Mouse (Mus musculus) E14TG2a.4 (cell line): ENCODE measurements around the gene Gria4.

ENCODE experiments used
- CTCF ChIP-seq: conservative IDR thresholded peaks from 2 replicates; pipeline ENCODE4 v1.5.1; 2014; ENCODE audit warnings: low read length
- NANOG ChIP-seq: IDR thresholded peaks from 2 replicates; pipeline ENCODE4 v1.6.1; 2014; ENCODE audit warnings: borderline replicate concordance, low read length, mixed read lengths

DNA sequence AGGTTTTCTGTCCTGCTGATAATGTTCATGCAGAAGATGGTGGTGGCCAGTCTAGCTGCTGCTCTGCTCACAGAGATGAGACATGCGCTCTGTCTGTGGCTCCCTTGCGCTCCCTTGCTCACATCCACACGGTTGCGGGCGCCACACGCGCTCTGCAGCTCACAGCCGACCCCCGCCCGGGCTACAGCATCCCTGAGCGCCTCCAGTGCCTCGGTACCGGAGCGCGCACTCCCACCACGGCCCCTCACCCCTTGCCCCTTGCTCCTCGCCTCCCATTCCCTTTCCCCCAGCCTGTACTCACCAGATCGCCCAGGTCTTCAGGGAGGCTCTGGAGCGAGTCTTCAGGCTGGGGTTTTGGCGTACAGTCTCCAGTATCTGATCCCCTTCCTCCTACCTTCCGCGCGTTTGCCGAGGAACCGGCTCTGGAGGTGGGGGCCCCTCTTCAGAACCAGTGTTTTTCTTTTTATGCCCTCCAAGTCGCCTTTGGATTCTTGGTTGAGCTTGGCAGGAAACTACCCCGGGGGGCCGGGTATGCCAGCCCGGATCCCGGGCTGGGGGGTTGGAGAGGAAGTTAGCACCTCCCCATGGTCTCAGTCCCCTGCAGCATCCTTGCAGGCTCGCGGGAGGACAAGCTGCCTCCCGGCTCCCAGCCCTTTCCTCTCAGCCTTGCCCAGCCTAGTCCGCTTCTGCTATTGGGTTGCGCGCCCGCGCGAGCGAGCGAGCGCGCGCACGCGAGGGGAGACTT, at the start of gene Gria4:
- TF ChIP-seq CTCF: no peak
- TF ChIP-seq NANOG: no peak
